Mouse (Mus musculus) cerebellum, adult (tissue): ENCODE data around the gene Iqgap2.

Source experiments
- ATAC-seq: cut with Nextera tagmentation; 2 replicates; pipeline ENCODE4 v1.9.2; 2017; ENCODE audit warnings: mild to moderate bottlenecking, moderate library complexity, mixed read lengths; ENCODE audit not compliant: insufficient number of reproducible peaks, low FRiP score, low TSS enrichment

The Iqgap2 gene

GRCm38 (mm10) chr13:95887375-95887774 lies 4.3 kb downstream of the Iqgap2 start:
- ATAC-seq: no peak

- no peak for ATAC-seq
Measured at GRCm38 (mm10) chr13:95884455-95884854, 7.3 kb downstream of the Iqgap2 start.

- ATAC-seq: no peak
Measured at GRCm38 (mm10) chr13:95882001-95882400, 9.7 kb downstream of the Iqgap2 start.

- no peak for ATAC-seq
Measured at GRCm38 (mm10) chr13:95881427-95881826, 10.3 kb downstream of the Iqgap2 start.

GRCm38 (mm10) chr13:95880633-95881032 lies 11.1 kb downstream of the Iqgap2 start:
- no peak for ATAC-seq

- no peak for ATAC-seq
Measured at GRCm38 (mm10) chr13:95871993-95872392, 19.7 kb downstream of the Iqgap2 start.

GRCm38 (mm10) chr13:95870626-95871025 lies 21.1 kb downstream of the Iqgap2 start:
- ATAC-seq: no peak

GRCm38 (mm10) chr13:95868896-95869540 lies 22.7 kb downstream of the Iqgap2 start:
- ATAC-seq: no peak

- ATAC-seq: no peak
Measured at GRCm38 (mm10) chr13:95862201-95862600, 29.5 kb downstream of the Iqgap2 start.

- no peak for ATAC-seq
Measured at GRCm38 (mm10) chr13:95859271-95859670, 32.5 kb downstream of the Iqgap2 start.

GRCm38 (mm10) chr13:95858866-95859265 lies 32.9 kb downstream of the Iqgap2 start:
- no peak for ATAC-seq

- ATAC-seq: no peak
Measured at GRCm38 (mm10) chr13:95855537-95855936, 36.2 kb downstream of the Iqgap2 start.

GRCm38 (mm10) chr13:95851611-95852010 lies 40.1 kb downstream of the Iqgap2 start:
- no peak for ATAC-seq

- ATAC-seq: no peak
Measured at GRCm38 (mm10) chr13:95850451-95850850, 41.3 kb downstream of the Iqgap2 start.

- ATAC-seq: no peak
Measured at GRCm38 (mm10) chr13:95849501-95850007, 42.2 kb downstream of the Iqgap2 start.

- no peak for ATAC-seq
Measured at GRCm38 (mm10) chr13:95846364-95846763, 45.4 kb downstream of the Iqgap2 start.

GRCm38 (mm10) chr13:95844950-95845349 lies 46.8 kb downstream of the Iqgap2 start:
- ATAC-seq: no peak

- ATAC-seq: no peak
Measured at GRCm38 (mm10) chr13:95843411-95844026, 48.2 kb downstream of the Iqgap2 start.

GRCm38 (mm10) chr13:95842803-95843202 lies 48.9 kb downstream of the Iqgap2 start:
- no peak for ATAC-seq

GRCm38 (mm10) chr13:95841946-95842345 lies 49.8 kb downstream of the Iqgap2 start:
- ATAC-seq: no peak

GRCm38 (mm10) chr13:95836944-95837343 lies 54.8 kb downstream of the Iqgap2 start:
- ATAC-seq: no peak

GRCm38 (mm10) chr13:95833473-95833872 lies 58.2 kb downstream of the Iqgap2 start:
- ATAC-seq: no peak
